Mouse (Mus musculus) gastrocnemius, postnatal 4 days (tissue): Measurements from ENCODE around the gene Prkag2. TPM values are rescaled to one million over a fixed set of nuclear protein-coding genes. Genes with fewer than 3 reads are reported as not detected.
"Not testable (repeated sequence)": the region's sequence is repeated elsewhere in the genome, so short reads cannot be mapped to it uniquely, and the experiment has no call there.

Experiments used
- DNase-seq, 2 experiments: peaks; one replicate each; pipeline ENCODE4 v3.0.0; 2021 to 2022; ENCODE audit warnings: low spot score in 2 of 2, mixed read lengths in 2 of 2
- total RNA-seq, 2 experiments: library from RNA; stranded (reverse); gene quantifications; 2 replicates each; pipeline ENCODE4 v1.2.3; 2021

Gene Prkag2
- total RNA-seq, 2 experiments from 2014 or later: 19.7 to 23.8 TPM

GRCm38 (mm10) chr5:24834491-24834890 is 266.0 kb downstream of the Prkag2 start:
- no peak for DNase-seq

GRCm38 (mm10) chr5:24831912-24832311 is 268.5 kb downstream of the Prkag2 start:
- DNase-seq: no peak

- no peak for DNase-seq
Observed at GRCm38 (mm10) chr5:24828446-24828845, 272.0 kb downstream of the Prkag2 start.

GRCm38 (mm10) chr5:24827173-24827572 is 273.3 kb downstream of the Prkag2 start:
- no peak for DNase-seq

- DNase-seq: no peak
Observed at GRCm38 (mm10) chr5:24826056-24826770, 274.2 kb downstream of the Prkag2 start.

GRCm38 (mm10) chr5:24825365-24826055 is 274.9 kb downstream of the Prkag2 start:
- DNase-seq: peak in 1 of 2 experiments; percentile 28

- DNase-seq: no peak
Observed at GRCm38 (mm10) chr5:24823864-24824405, 276.5 kb downstream of the Prkag2 start.

GRCm38 (mm10) chr5:24822781-24823180 is 277.7 kb downstream of the Prkag2 start:
- DNase-seq: no peak

- DNase-seq: not testable (repeated sequence)
Observed at GRCm38 (mm10) chr5:24822231-24822630, 278.2 kb downstream of the Prkag2 start.

GRCm38 (mm10) chr5:24821403-24821841 is 279.0 kb downstream of the Prkag2 start:
- no peak for DNase-seq

GRCm38 (mm10) chr5:24820627-24821026 is 279.8 kb downstream of the Prkag2 start:
- no peak for DNase-seq

GRCm38 (mm10) chr5:24817191-24817590 is 283.3 kb downstream of the Prkag2 start:
- no peak for DNase-seq

- no peak for DNase-seq
Observed at GRCm38 (mm10) chr5:24813946-24814345, 286.5 kb downstream of the Prkag2 start.

- DNase-seq: no peak
Observed at GRCm38 (mm10) chr5:24813005-24813404, 287.4 kb downstream of the Prkag2 start.

Other genes starting within 250 kb of the Prkag2 start
- not detected for gene Galntl5, start 80.8 kb upstream of the Prkag2 start, total RNA-seq
- gene Galnt11, start 121.3 kb upstream of the Prkag2 start, total RNA-seq: 10 to 100 TPM; 22.9 to 25.3 TPM
- gene E130116L18Rik, start 122.5 kb upstream of the Prkag2 start, total RNA-seq: not detected